26 mouse cellular contexts compared by ENCODE assay signal in genomic region chr4:128396616-128397015, GRCm38 (mm10).
A peak's percentile ranks its signal among the peaks of the same experiment; 100 is the strongest.
DNase-seq lines count a peak whose midpoint lies in the region; ATAC-seq lines count a peak whose summit lies in the region.
"Had no signal": no experiment of that assay in that cellular context is flagged by ENCODE, and none has a peak within 500 bp of the region (broad histone marks: within the 10 kb centered on the region; RNA-seq: fewer than 3 reads in every experiment).

No protein-coding gene starts in this region.

- H3K4me1 ChIP-seq in hindbrain, embryonic 13.5 days (replicated peaks), result peaks cover 52% of the 10 kb centered on the region
- H3K4me1 ChIP-seq in hindbrain, embryonic 12.5 days, result peaks cover 27% of the 10 kb centered on the region

- no peak overlapping the region for H3K4me3 ChIP-seq in hindbrain, embryonic 13.5 days
- H3K4me3 ChIP-seq in hindbrain, embryonic 12.5 days, result no peak overlapping the region
- H3K4me3 ChIP-seq: forebrain, embryonic 10.5 days; forebrain, embryonic 13.5 days; heart, adult 2 months; heart, embryonic 10.5 days; heart, embryonic 13.5 days; intestine, embryonic 15.5 days had no signal

- 73% methylated on average over 5 of the region's 5 CpGs for WGBS in hindbrain, embryonic 13.5 days
- 87% methylated on average over 5 of the region's 5 CpGs for WGBS in hindbrain, embryonic 12.5 days

- no peaks in the 10 kb centered on the region for H3K9me3 ChIP-seq in hindbrain, embryonic 13.5 days
- no peaks in the 10 kb centered on the region for H3K9me3 ChIP-seq in hindbrain, embryonic 12.5 days (replicated peaks)
- H3K9me3 ChIP-seq: forebrain, embryonic 10.5 days; forebrain, embryonic 13.5 days; heart, embryonic 10.5 days; heart, embryonic 13.5 days; intestine, embryonic 15.5 days had no signal

- H3K4me2 ChIP-seq in hindbrain, embryonic 13.5 days, result no peak overlapping the region
- H3K4me2 ChIP-seq in hindbrain, embryonic 12.5 days (replicated peaks), result no peak overlapping the region
- H3K4me2 ChIP-seq: forebrain, embryonic 13.5 days; heart, embryonic 13.5 days; intestine, embryonic 15.5 days had no signal

- ATAC-seq in hindbrain, embryonic 13.5 days (ENCODE audit: low FRiP score), result 0 out of 2 replicates have a peak, but pooled peaks have one; percentile 34
- no peak for ATAC-seq in hindbrain, embryonic 12.5 days (ENCODE audit: low FRiP score)
- ATAC-seq: forebrain, embryonic 13.5 days; forebrain, embryonic 16.5 days; hindbrain, embryonic 16.5 days; intestine, embryonic 15.5 days; Patski had no signal

- peak overlapping the region; percentile 36; the same call in 1 of the 2 replicates for H3K27ac ChIP-seq in hindbrain, embryonic 13.5 days
- no peak overlapping the region for H3K27ac ChIP-seq in hindbrain, embryonic 12.5 days
- H3K27ac ChIP-seq: forebrain, embryonic 10.5 days; forebrain, embryonic 13.5 days; heart, adult 2 months; heart, embryonic 10.5 days; heart, embryonic 13.5 days; intestine, embryonic 15.5 days had no signal

- no peak overlapping the region for H3K9ac ChIP-seq in hindbrain, embryonic 13.5 days
- H3K9ac ChIP-seq in hindbrain, embryonic 12.5 days, result no peak overlapping the region
- H3K9ac ChIP-seq: forebrain, embryonic 13.5 days; heart, embryonic 13.5 days; intestine, embryonic 15.5 days had no signal

- peaks cover 22% of the 10 kb centered on the region for H3K36me3 ChIP-seq in hindbrain, embryonic 13.5 days
- 0 out of 2 replicates have a peak, but pooled peaks cover 3% of the 10 kb centered on the region for H3K36me3 ChIP-seq in hindbrain, embryonic 12.5 days
- H3K36me3 ChIP-seq: forebrain, embryonic 10.5 days; G1E; heart, embryonic 10.5 days; heart, embryonic 13.5 days; intestine, embryonic 15.5 days had no signal

- peak; percentile 67 to 81 for DNase-seq in cerebellum, postnatal 10 days
- no peak for DNase-seq in cerebellum, adult 9-10 months
- peak; percentile 24 for DNase-seq in retina, postnatal 1 day
- DNase-seq in retina, embryonic 14.5 days (ENCODE audit: low spot score), result no peak
- DNase-seq: adrenal gland, postnatal 10 days; adrenal gland, postnatal 36 days; B cell, adult 2 months; cerebellum, adult 11-12 months; embryo, embryonic 11 days; gastrocnemius, postnatal 10 days; gastrocnemius, postnatal 36 days; heart, adult 2 months; heart, postnatal 14 days; heart, postnatal 4 days; kidney, adult 11 months had no signal

- H3K27me3 ChIP-seq in hindbrain, embryonic 13.5 days, result no peaks in the 10 kb centered on the region
- H3K27me3 ChIP-seq in hindbrain, embryonic 12.5 days, result no peaks in the 10 kb centered on the region; the same call in 1 of the 2 replicates
- H3K27me3 ChIP-seq: forebrain, embryonic 13.5 days; intestine, embryonic 15.5 days; Patski had no signal

Comparison
In these comparisons a context has a peak if more than half of its experiments do, and no peak if none do; other contexts are left out.
1. DNase-seq: peak in cerebellum, postnatal 10 days (2 of 2) and retina, postnatal 1 day (single experiment); none in cerebellum, adult 9-10 months (single experiment) and retina, embryonic 14.5 days (single experiment).